Mouse (Mus musculus) heart, postnatal 0 days (tissue): ENCODE results near the gene Nav2. TPM values are rescaled to one million over a fixed set of nuclear protein-coding genes. Genes with fewer than 3 reads are reported as not detected.

Experiments
- ATAC-seq: fragments of 200-750 bp; cut with Nextera tagmentation; 2 replicates; pipeline ENCODE4 v1.8.0; 2017; ENCODE audit warnings: low read depth, moderate number of reproducible peaks, moderate library complexity; ENCODE audit not compliant: insufficient read depth
- DNase-seq: peaks from one replicate; pipeline ENCODE4 v3.0.0-alpha.2; 2016; ENCODE audit warnings: low spot score
- H3K27ac ChIP-seq: fragments of 300-500 bp; sonication (generic); 2 replicates; pipeline ENCODE4 v1.5.1; 2014; ENCODE audit warnings: low read depth, mild to moderate bottlenecking
- H3K27me3 ChIP-seq: fragments of 300-500 bp; sonication (generic); 2 replicates; pipeline ENCODE4 v1.6.1; 2014; ENCODE audit warnings: low read length, mixed read lengths; ENCODE audit not compliant: control insufficient read depth, insufficient read depth
- H3K36me3 ChIP-seq: fragments of 300-500 bp; sonication (generic); replicated peaks from 2 replicates; pipeline ENCODE4 v1.6.1; 2014; ENCODE audit warnings: low read length, mixed read lengths; ENCODE audit not compliant: control insufficient read depth, insufficient read depth
- H3K4me1 ChIP-seq: fragments of 300-500 bp; sonication (generic); 2 replicates; pipeline ENCODE4 v1.6.1; 2014; ENCODE audit warnings: antibody characterized with exemption; ENCODE audit not compliant: control insufficient read depth, insufficient read depth
- H3K4me2 ChIP-seq: fragments of 300-500 bp; sonication (generic); 2 replicates; pipeline ENCODE4 v1.6.1; 2014; ENCODE audit warnings: low read depth, mild to moderate bottlenecking, low read length, moderate library complexity
- H3K4me3 ChIP-seq: fragments of 300-500 bp; sonication (generic); 2 replicates; pipeline ENCODE4 v1.5.1; 2014; ENCODE audit warnings: low read depth, low read length
- H3K9ac ChIP-seq: fragments of 300-500 bp; sonication (generic); replicated peaks from 2 replicates; pipeline ENCODE4 v1.6.1; 2014; ENCODE audit warnings: low read depth, low read length, mixed read lengths
- H3K9me3 ChIP-seq: fragments of 300-500 bp; sonication (generic); replicated peaks from 2 replicates; pipeline ENCODE4 v1.6.1; 2016; ENCODE audit warnings: low read length; ENCODE audit not compliant: control insufficient read depth
- CTCF ChIP-seq: IDR thresholded peaks from 2 replicates; pipeline ENCODE4 v1.5.1; 2016; ENCODE audit warnings: antibody characterized with exemption, control low read depth, low read depth
- EP300 ChIP-seq: IDR thresholded peaks from 2 replicates; pipeline ENCODE4 v1.6.1; 2016; ENCODE audit warnings: antibody characterized with exemption, low read depth
- WGBS: fragments of 180-500 bp; shearing (Covaris S2); extraction: QIAGEN DNeasy Blood & Tissue Kit; methylation state at CpG from one replicate; pipeline ENCODE4 v1.1.7; 2014; 5-methylcytosine and 5-hydroxymethylcytosine counted together
- polyA plus RNA-seq: library from polyadenylated mRNA; unstranded; fragments of >200 nt; fragmentation: Nextera tagmentation; extraction: Ambion mirVana; gene quantifications from 2 replicates; pipeline ENCODE4 v1.2.1, GENCODE M21; 2015
- total RNA-seq: library from RNA; depleted of rRNA; stranded (reverse); fragments of >200 nt; gene quantifications from 2 replicates; pipeline ENCODE4 v1.2.3, GENCODE M21; 2014; ENCODE audit warnings: low replicate concordance

Nav2 gene
- total and polyA plus RNA-seq, 2 experiments from 2014 or later = 22.8 to 77.9 TPM

- ATAC-seq = no peak
- no peak for DNase-seq
- no peaks in the 10 kb centered on the region for H3K9me3 ChIP-seq
- no peak overlapping the region for H3K27ac ChIP-seq
- no peaks in the 10 kb centered on the region for H3K27me3 ChIP-seq
- no peak overlapping the region for H3K9ac ChIP-seq
- WGBS = 68% methylated on average over 10 of the region's 10 CpGs
- TF ChIP-seq CTCF (no peak), EP300 (no peak)
- H3K36me3 ChIP-seq = no peaks in the 10 kb centered on the region
- H3K4me3 ChIP-seq = no peak overlapping the region
- H3K4me2 ChIP-seq = no peak overlapping the region
- peaks cover 29% of the 10 kb centered on the region for H3K4me1 ChIP-seq
Observed at GRCm38 (mm10) chr7:49251308-49251638, 342.8 kb downstream of the Nav2 start.

GRCm38 (mm10) chr7:49252444-49252843 is 343.9 kb downstream of the Nav2 start:
- DNase-seq = no peak
- 87% methylated on average over 7 of the region's 7 CpGs for WGBS
- H3K4me2 ChIP-seq = no peak overlapping the region
- H3K9ac ChIP-seq = no peak overlapping the region
- no peaks in the 10 kb centered on the region for H3K27me3 ChIP-seq
- peaks cover 38% of the 10 kb centered on the region for H3K4me1 ChIP-seq
- TF ChIP-seq EP300 (no peak), CTCF (no peak)
- no peak overlapping the region for H3K27ac ChIP-seq
- no peaks in the 10 kb centered on the region for H3K36me3 ChIP-seq
- no peak overlapping the region for H3K4me3 ChIP-seq
- ATAC-seq = no peak
- H3K9me3 ChIP-seq = no peaks in the 10 kb centered on the region

DNA sequence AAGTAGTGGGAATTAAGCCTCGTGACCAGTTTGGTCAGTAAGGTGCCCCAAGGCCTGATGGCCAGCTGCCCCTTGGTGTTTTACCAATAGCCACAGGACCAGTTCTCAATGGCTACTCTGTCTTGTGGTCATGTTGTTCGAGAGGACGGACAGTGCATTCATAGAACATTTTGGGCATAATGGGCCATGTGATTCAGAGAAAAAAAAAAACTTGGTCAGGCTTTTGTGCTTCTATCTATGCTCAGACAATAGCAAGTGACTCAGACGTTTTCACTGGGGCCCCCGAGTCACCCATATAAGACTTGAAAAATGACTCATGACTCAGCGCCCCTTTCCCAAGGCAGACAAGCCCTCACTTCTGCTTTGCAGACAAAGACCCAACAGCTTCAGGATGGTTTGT is 344.4 kb downstream of the Nav2 start:
- peaks cover 43% of the 10 kb centered on the region for H3K4me1 ChIP-seq
- H3K9me3 ChIP-seq = no peaks in the 10 kb centered on the region
- WGBS = 55% methylated on average over 6 of the region's 6 CpGs

DNA sequence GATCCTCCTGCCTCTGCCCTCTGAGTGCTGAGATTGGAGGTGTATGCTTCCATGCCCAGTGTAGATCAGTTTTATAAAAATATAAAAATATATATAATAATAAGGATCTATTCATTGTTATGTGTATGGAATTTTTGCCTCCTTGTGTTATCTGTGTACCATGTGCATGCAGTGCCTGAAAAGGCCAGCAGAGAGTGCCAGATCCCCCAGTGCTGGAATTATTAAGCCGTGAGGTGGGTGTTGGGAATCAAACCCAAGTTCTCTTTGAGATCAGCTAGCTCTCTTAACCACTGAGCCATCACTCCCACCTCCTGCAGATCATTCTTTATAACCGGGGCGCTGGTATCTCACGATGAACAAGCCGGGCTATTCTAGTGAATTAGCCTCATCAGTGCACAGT is 346.5 kb downstream of the Nav2 start:
- Histone ChIP-seq H3K9me3 (no peaks in the 10 kb centered on the region), H3K36me3 (no peaks in the 10 kb centered on the region), H3K4me1 (peaks cover 25% of the 10 kb centered on the region), H3K4me2 (no peak overlapping the region), H3K27ac (no peak overlapping the region), H3K4me3 (no peak overlapping the region), H3K27me3 (no peaks in the 10 kb centered on the region), H3K9ac (no peak overlapping the region)
- no peak for DNase-seq
- ATAC-seq = no peak
- 91% methylated on average over 5 of the region's 5 CpGs for WGBS
- TF ChIP-seq CTCF (peak; percentile 43), EP300 (no peak)

More for the DNA sequence above, 344.4 kb downstream of the Nav2 start:
- ATAC-seq = no peak
- no peak overlapping the region for H3K27ac ChIP-seq
- no peak overlapping the region for H3K4me2 ChIP-seq
- no peak for DNase-seq
- H3K9ac ChIP-seq = no peak overlapping the region
- TF ChIP-seq EP300 = no peak
- TF ChIP-seq CTCF = no peak
- H3K27me3 ChIP-seq = no peaks in the 10 kb centered on the region
- H3K36me3 ChIP-seq = no peaks in the 10 kb centered on the region
- no peak overlapping the region for H3K4me3 ChIP-seq

DNA sequence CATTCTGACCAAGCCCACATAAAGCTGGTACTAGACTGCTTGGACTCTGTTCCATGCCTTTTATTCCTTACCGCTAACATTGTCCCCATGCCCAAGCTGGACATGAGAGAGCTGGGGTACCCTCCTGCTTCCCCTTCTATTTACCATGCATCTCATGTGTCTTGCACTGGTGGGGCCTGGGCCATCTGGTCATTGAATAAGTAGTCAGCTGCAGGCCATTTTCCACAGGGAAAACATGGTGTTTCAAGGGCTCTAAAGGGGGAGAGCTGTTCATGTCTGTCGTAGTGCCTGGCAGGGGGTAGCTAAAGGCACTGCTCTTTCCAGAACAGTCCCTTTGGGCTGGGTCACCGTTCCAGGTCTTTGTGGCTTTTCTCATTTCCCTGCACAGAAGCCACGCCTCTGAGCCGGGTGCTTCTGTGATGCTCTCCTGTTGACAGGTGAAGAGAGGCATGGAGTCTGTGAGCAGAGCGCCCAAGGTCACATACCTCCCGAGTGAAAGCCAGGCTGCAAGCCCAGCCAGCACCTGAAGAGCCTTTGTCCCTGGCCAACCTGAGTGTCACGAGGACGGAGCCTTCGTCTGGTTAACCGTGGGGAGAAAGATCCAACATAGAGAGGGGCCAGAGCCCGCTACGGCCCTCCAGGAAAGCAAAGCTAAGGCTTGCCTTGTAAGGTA is 348.9 kb downstream of the Nav2 start:
- Histone ChIP-seq H3K4me3 (no peak overlapping the region), H3K4me2 (no peak overlapping the region), H3K9me3 (no peaks in the 10 kb centered on the region), H3K27me3 (no peaks in the 10 kb centered on the region), H3K27ac (peak overlapping the region; percentile 92), H3K36me3 (no peaks in the 10 kb centered on the region), H3K4me1 (peaks cover 38% of the 10 kb centered on the region), H3K9ac (peak overlapping the region; percentile 17; the same call in 1 of the 2 replicates)
- TF ChIP-seq EP300 (no peak), CTCF (no peak)
- ATAC-seq (peak; percentile 67), DNase-seq (peak; percentile 56)
- WGBS = 55% methylated on average over 13 of the region's 13 CpGs

DNA sequence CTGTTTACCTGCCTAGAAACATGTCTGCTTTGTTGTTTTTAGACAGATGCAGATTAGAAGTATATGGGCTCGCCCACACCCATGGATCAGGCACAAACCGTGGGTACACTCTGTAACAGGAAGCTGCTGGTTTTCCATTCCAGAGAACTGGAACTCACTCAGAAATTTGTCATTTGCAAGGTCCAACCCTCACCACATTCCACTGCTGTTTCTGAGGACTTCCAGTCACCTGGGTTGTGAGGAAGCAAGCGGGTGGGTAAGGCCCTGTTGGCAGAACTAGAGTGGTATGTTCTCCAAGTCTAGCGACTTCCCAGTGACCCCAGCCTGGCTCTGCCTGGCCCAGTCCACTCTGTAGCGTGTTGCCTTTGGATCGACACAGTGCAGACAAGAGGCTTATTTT is 349.6 kb downstream of the Nav2 start:
- H3K4me3 ChIP-seq = no peak overlapping the region
- H3K4me2 ChIP-seq = no peak overlapping the region
- DNase-seq = peak; percentile 45
- no peaks in the 10 kb centered on the region for H3K27me3 ChIP-seq
- no peaks in the 10 kb centered on the region for H3K36me3 ChIP-seq
- H3K27ac ChIP-seq = peak overlapping the region; percentile 92
- H3K9ac ChIP-seq = no peak overlapping the region
- WGBS = 40% methylated on average over 6 of the region's 6 CpGs
- no peaks in the 10 kb centered on the region for H3K9me3 ChIP-seq
- peak; percentile 57; the same call in 1 of the 2 replicates for ATAC-seq
- TF ChIP-seq EP300 = no peak
- no peak for TF ChIP-seq CTCF
- H3K4me1 ChIP-seq = peaks cover 42% of the 10 kb centered on the region
